Mouse (Mus musculus): ENCODE data around the gene B430218F22Rik. TPM values are rescaled to one million over a fixed set of nuclear protein-coding genes. Genes with fewer than 3 reads are reported as not detected.
A peak's percentile ranks its signal among the peaks of the same experiment; 100 is the strongest.
"Not testable (repeated sequence)": the region's sequence is repeated elsewhere in the genome, so short reads cannot be mapped to it uniquely, and the experiment has no call there.

Gene B430218F22Rik
- polyA plus RNA-seq, 1 experiment from 2014 or later: 0.62 TPM

DNA sequence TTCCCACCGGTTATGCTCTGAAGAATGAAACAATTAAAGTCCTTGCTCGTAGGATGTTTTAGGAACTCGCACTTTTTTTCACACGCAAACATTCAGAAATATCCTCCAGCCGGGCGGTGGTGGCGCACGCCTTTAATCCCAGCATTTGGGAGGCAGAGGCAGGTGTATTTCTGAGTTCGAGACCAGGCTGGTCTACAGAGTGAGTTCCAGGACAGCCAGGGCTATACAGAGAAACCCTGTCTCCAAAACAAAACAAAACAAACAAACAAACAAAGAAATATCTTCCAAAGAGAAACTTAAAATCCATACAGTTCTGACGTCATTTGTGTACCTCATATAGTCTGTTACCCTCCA, 995 bp downstream of the B430218F22Rik start:
- not testable (repeated sequence) for H3K27ac ChIP-seq (ENCODE audit: low read depth, low read length); H3K27me3 ChIP-seq (ENCODE audit: control insufficient read depth, insufficient read depth, low read length); H3K9ac ChIP-seq (ENCODE audit: low read depth, low read length); H3K4me1 ChIP-seq (ENCODE audit: control insufficient read depth, insufficient read depth, low read length); H3K9me3 ChIP-seq (replicated peaks; ENCODE audit: control insufficient read depth, low read length)
- H3K36me3 ChIP-seq (ENCODE audit: control insufficient read depth, insufficient read depth, low read length): peaks cover 13% of the 10 kb centered on the region
- ATAC-seq (replicated peaks; ENCODE audit: insufficient number of reproducible peaks, low FRiP score, low TSS enrichment): peak; percentile 43; the same call in 1 of the 2 replicates
- H3K4me3 ChIP-seq (ENCODE audit: low read depth, low read length): peak overlapping the region; percentile 63
- WGBS (ENCODE audit: insufficient replicate concordance): 9% methylated on average over 10 of the region's 10 CpGs
- peak overlapping the region; percentile 55 for H3K4me2 ChIP-seq

DNA sequence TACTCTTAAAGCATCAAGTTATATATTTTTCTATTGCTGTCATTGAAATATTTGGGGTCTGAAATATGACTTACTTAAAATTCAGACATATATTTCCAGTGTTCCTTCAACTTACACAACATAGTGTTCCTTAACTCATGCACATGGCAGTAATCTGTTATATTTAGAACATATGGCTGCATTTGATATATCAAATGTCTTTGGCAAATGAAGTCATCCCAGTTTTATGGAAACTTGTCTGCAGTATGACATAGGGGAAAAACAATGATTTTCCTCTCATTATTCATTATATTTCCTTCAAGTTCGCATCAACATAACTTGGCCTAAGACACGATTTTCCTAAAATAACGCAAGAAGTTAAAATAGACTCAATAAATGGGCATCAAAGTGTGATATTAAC, 9.4 kb downstream of the B430218F22Rik start:
- H3K4me2 ChIP-seq: no peak overlapping the region
- H3K9me3 ChIP-seq (replicated peaks; ENCODE audit: control insufficient read depth, low read length): no peaks in the 10 kb centered on the region
- no peak overlapping the region for H3K9ac ChIP-seq (ENCODE audit: low read depth, low read length)
- WGBS (ENCODE audit: insufficient replicate concordance): 79% methylated on average over 3 of the region's 3 CpGs
- no peaks in the 10 kb centered on the region for H3K4me1 ChIP-seq (ENCODE audit: control insufficient read depth, insufficient read depth, low read length)
- ATAC-seq (replicated peaks; ENCODE audit: insufficient number of reproducible peaks, low FRiP score, low TSS enrichment): no peak
- no peaks in the 10 kb centered on the region for H3K36me3 ChIP-seq (ENCODE audit: control insufficient read depth, insufficient read depth, low read length)
- H3K27me3 ChIP-seq (ENCODE audit: control insufficient read depth, insufficient read depth, low read length): no peaks in the 10 kb centered on the region
- no peak overlapping the region for H3K27ac ChIP-seq (ENCODE audit: low read depth, low read length)
- H3K4me3 ChIP-seq (ENCODE audit: low read depth, low read length): no peak overlapping the region

DNA sequence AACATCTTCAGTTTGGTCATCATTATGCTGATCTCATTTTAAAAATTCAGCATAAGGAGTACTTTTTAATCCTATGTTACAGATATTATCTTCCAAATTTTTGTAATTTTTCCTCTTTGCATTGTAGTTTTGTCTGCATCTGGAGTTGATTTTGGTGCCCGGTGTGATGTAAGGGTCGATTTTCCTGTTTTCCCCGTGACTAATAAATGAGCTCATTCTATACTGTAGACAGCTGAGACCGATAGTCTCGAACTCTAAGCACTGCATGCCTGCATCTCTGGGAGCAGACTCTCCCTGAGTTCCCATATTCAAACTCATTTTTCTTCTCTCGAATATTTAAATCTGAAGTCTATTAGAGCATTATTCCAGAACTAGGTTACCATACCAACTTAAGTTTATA, 13.9 kb downstream of the B430218F22Rik start:
- H3K27ac ChIP-seq (ENCODE audit: low read depth, low read length): no peak overlapping the region
- no peak overlapping the region for H3K4me2 ChIP-seq
- no peaks in the 10 kb centered on the region for H3K9me3 ChIP-seq (replicated peaks; ENCODE audit: control insufficient read depth, low read length)
- ATAC-seq (replicated peaks; ENCODE audit: insufficient number of reproducible peaks, low FRiP score, low TSS enrichment): no peak
- no peak overlapping the region for H3K4me3 ChIP-seq (ENCODE audit: low read depth, low read length)
- no peaks in the 10 kb centered on the region for H3K4me1 ChIP-seq (ENCODE audit: control insufficient read depth, insufficient read depth, low read length)
- H3K27me3 ChIP-seq (ENCODE audit: control insufficient read depth, insufficient read depth, low read length): no peaks in the 10 kb centered on the region
- H3K9ac ChIP-seq (ENCODE audit: low read depth, low read length): no peak overlapping the region
- H3K36me3 ChIP-seq (ENCODE audit: control insufficient read depth, insufficient read depth, low read length): no peaks in the 10 kb centered on the region
- 67% methylated on average over 6 of the region's 6 CpGs for WGBS (ENCODE audit: insufficient replicate concordance)

DNA sequence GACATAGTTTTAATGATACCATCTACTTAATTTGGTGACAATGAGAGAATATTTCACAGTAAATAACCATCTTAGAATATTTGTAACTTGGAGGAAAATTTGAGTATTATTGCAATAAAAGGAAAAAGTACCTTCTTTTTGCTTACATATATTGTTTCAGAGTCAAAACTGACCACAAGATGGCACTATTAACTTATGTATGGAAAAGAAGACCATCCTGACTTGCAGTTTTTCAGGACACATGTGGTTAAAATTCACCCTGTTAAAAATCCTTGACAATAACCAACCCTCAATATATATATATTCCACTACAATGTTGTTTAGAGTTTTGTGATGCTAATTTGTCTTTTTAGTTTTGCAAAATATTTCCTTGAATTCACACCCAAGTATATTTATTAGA, 17.1 kb downstream of the B430218F22Rik start:
- ATAC-seq (replicated peaks; ENCODE audit: insufficient number of reproducible peaks, low FRiP score, low TSS enrichment): no peak
- Histone ChIP-seq H3K4me2 (no peak overlapping the region), H3K9ac (ENCODE audit: low read depth, low read length) (no peak overlapping the region), H3K4me1 (ENCODE audit: control insufficient read depth, insufficient read depth, low read length) (no peaks in the 10 kb centered on the region), H3K9me3 (replicated peaks; ENCODE audit: control insufficient read depth, low read length) (no peaks in the 10 kb centered on the region), H3K27ac (ENCODE audit: low read depth, low read length) (no peak overlapping the region), H3K27me3 (ENCODE audit: control insufficient read depth, insufficient read depth, low read length) (no peaks in the 10 kb centered on the region), H3K4me3 (ENCODE audit: low read depth, low read length) (no peak overlapping the region), H3K36me3 (ENCODE audit: control insufficient read depth, insufficient read depth, low read length) (no peaks in the 10 kb centered on the region)

DNA sequence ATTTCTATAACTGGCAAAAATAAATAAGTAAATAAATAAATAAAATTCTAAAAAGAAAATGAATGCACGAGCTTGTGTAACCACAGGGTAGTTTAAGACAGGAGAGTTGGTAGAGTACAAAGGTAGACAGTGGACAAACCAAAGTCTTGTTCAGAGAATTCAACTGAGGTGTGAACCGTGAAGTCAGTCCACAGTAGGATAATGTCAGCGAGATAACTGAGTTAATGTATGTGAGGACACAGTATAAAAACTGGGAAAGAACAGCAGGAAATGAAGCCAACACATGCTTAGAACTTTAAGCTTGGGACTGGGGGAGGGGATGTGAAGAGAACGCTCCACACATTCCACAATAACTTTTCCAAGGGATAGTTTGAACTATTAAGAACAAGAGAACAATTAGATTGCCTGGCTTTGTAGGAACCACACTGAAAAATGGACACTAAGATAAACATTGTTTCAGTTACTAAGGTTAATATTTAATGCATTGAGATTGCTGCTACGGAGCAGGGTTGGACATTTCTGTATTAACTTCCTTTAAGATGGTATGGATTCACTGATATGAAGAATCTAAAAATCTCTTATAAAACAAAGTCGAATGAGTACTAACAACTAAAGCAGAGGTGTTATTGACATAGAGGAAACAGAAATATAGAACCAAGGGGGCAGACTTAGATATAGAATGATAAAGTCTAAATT, 25.0 kb downstream of the B430218F22Rik start:
- no peak overlapping the region for H3K4me3 ChIP-seq (ENCODE audit: low read depth, low read length)

DNA sequence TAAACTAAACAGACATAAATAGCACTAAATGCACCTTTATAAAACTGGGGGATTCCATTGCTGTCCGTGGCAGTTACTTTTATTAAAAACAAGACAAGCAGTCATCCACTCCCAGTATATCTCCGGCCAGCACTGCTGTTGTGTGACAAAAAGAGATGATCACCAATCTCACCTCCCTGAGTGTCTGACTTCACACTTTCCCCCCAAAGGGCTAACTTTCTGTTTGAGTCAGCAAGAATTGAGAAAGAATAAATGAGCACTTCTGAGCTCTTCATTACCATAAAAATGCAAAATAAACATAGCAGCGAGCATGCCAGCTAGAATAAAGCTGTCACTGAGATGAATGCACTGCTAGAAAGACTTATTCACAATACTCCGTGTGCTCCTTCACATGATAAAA, 31.7 kb downstream of the B430218F22Rik start:
- no peak for ATAC-seq (replicated peaks; ENCODE audit: insufficient number of reproducible peaks, low FRiP score, low TSS enrichment)
- no peak overlapping the region for H3K4me2 ChIP-seq
- no peaks in the 10 kb centered on the region for H3K9me3 ChIP-seq (replicated peaks; ENCODE audit: control insufficient read depth, low read length)
- H3K4me1 ChIP-seq (ENCODE audit: control insufficient read depth, insufficient read depth, low read length): no peaks in the 10 kb centered on the region
- no peak overlapping the region for H3K4me3 ChIP-seq (ENCODE audit: low read depth, low read length)
- H3K9ac ChIP-seq (ENCODE audit: low read depth, low read length): no peak overlapping the region
- H3K27ac ChIP-seq (ENCODE audit: low read depth, low read length): no peak overlapping the region
- 58% methylated on average over 4 of the region's 4 CpGs for WGBS (ENCODE audit: insufficient replicate concordance)
- H3K36me3 ChIP-seq (ENCODE audit: control insufficient read depth, insufficient read depth, low read length): no peaks in the 10 kb centered on the region
- no peaks in the 10 kb centered on the region for H3K27me3 ChIP-seq (ENCODE audit: control insufficient read depth, insufficient read depth, low read length)

More for the DNA sequence above, 25.0 kb downstream of the B430218F22Rik start:
- 76% methylated on average over 6 of the region's 6 CpGs for WGBS (ENCODE audit: insufficient replicate concordance)
- no peak for ATAC-seq (replicated peaks; ENCODE audit: insufficient number of reproducible peaks, low FRiP score, low TSS enrichment)
- no peak overlapping the region for H3K27ac ChIP-seq (ENCODE audit: low read depth, low read length)
- no peaks in the 10 kb centered on the region for H3K27me3 ChIP-seq (ENCODE audit: control insufficient read depth, insufficient read depth, low read length)
- H3K4me2 ChIP-seq: no peak overlapping the region
- H3K9ac ChIP-seq (ENCODE audit: low read depth, low read length): no peak overlapping the region
- H3K9me3 ChIP-seq (replicated peaks; ENCODE audit: control insufficient read depth, low read length): no peaks in the 10 kb centered on the region
- H3K4me1 ChIP-seq (ENCODE audit: control insufficient read depth, insufficient read depth, low read length): no peaks in the 10 kb centered on the region
- no peaks in the 10 kb centered on the region for H3K36me3 ChIP-seq (ENCODE audit: control insufficient read depth, insufficient read depth, low read length)

GRCm38 (mm10) chr13:118420408-118420807, 34.0 kb downstream of the B430218F22Rik start:
- Histone ChIP-seq H3K27ac (ENCODE audit: low read depth, low read length) (no peak overlapping the region), H3K9ac (ENCODE audit: low read depth, low read length) (no peak overlapping the region), H3K4me3 (ENCODE audit: low read depth, low read length) (no peak overlapping the region), H3K4me1 (ENCODE audit: control insufficient read depth, insufficient read depth, low read length) (no peaks in the 10 kb centered on the region), H3K9me3 (replicated peaks; ENCODE audit: control insufficient read depth, low read length) (no peaks in the 10 kb centered on the region), H3K27me3 (ENCODE audit: control insufficient read depth, insufficient read depth, low read length) (no peaks in the 10 kb centered on the region), H3K36me3 (ENCODE audit: control insufficient read depth, insufficient read depth, low read length) (no peaks in the 10 kb centered on the region), H3K4me2 (no peak overlapping the region)
- WGBS (ENCODE audit: insufficient replicate concordance): 65% methylated on average over 1 of the region's 1 CpGs
- no peak for ATAC-seq (replicated peaks; ENCODE audit: insufficient number of reproducible peaks, low FRiP score, low TSS enrichment)

GRCm38 (mm10) chr13:118420847-118421246, 34.4 kb downstream of the B430218F22Rik start:
- WGBS (ENCODE audit: insufficient replicate concordance): 73% methylated on average over 1 of the region's 1 CpGs
- Histone ChIP-seq H3K9ac (ENCODE audit: low read depth, low read length) (no peak overlapping the region), H3K27ac (ENCODE audit: low read depth, low read length) (no peak overlapping the region), H3K27me3 (ENCODE audit: control insufficient read depth, insufficient read depth, low read length) (no peaks in the 10 kb centered on the region), H3K36me3 (ENCODE audit: control insufficient read depth, insufficient read depth, low read length) (no peaks in the 10 kb centered on the region), H3K4me2 (no peak overlapping the region), H3K4me1 (ENCODE audit: control insufficient read depth, insufficient read depth, low read length) (no peaks in the 10 kb centered on the region), H3K9me3 (replicated peaks; ENCODE audit: control insufficient read depth, low read length) (no peaks in the 10 kb centered on the region), H3K4me3 (ENCODE audit: low read depth, low read length) (no peak overlapping the region)
- no peak for ATAC-seq (replicated peaks; ENCODE audit: insufficient number of reproducible peaks, low FRiP score, low TSS enrichment)

All from heart, embryonic 11.5 days (tissue).